Mouse (Mus musculus) embryonic facial prominence, embryonic 13.5 days (tissue): Measurements from ENCODE around the gene Naa11. TPM values are rescaled to one million over a fixed set of nuclear protein-coding genes. Genes with fewer than 3 reads are reported as not detected.

Source experiments
- ATAC-seq: fragments of 200-750 bp; cut with Nextera tagmentation; 2 replicates; pipeline ENCODE4 v1.8.0; 2017; ENCODE audit warnings: low read depth; ENCODE audit not compliant: insufficient number of reproducible peaks, insufficient read depth, low FRiP score, low TSS enrichment
- H3K27ac ChIP-seq: fragments of 300-500 bp; sonication (generic); 2 replicates; pipeline ENCODE4 v1.5.1; 2015; ENCODE audit warnings: moderate library complexity, mild to moderate bottlenecking, inconsistent platforms
- H3K27me3 ChIP-seq: fragments of 300-500 bp; sonication (generic); 2 replicates; pipeline ENCODE4 v1.6.1; 2015; ENCODE audit warnings: mild to moderate bottlenecking, inconsistent platforms
- H3K36me3 ChIP-seq: fragments of 300-500 bp; sonication (generic); 2 replicates; pipeline ENCODE4 v1.6.1; 2015; ENCODE audit warnings: mild to moderate bottlenecking, inconsistent platforms
- H3K4me1 ChIP-seq: fragments of 300-500 bp; sonication (generic); 2 replicates; pipeline ENCODE4 v1.6.1; 2015; ENCODE audit warnings: inconsistent platforms
- H3K4me2 ChIP-seq: fragments of 300-500 bp; sonication (generic); 2 replicates; pipeline ENCODE4 v1.6.1; 2015; ENCODE audit warnings: moderate library complexity, mild to moderate bottlenecking, inconsistent platforms
- H3K4me3 ChIP-seq: fragments of 300-500 bp; sonication (generic); 2 replicates; pipeline ENCODE4 v1.5.1; 2015; ENCODE audit warnings: mild to moderate bottlenecking, inconsistent platforms
- H3K9ac ChIP-seq: fragments of 300-500 bp; sonication (generic); 2 replicates; pipeline ENCODE4 v1.6.1; 2015; ENCODE audit warnings: mild to moderate bottlenecking, inconsistent platforms
- H3K9me3 ChIP-seq: fragments of 300-500 bp; sonication (generic); 2 replicates; pipeline ENCODE4 v1.6.1; 2016; ENCODE audit warnings: inconsistent platforms
- WGBS: fragments of 180-500 bp; shearing (Covaris S2); methylation state at CpG from one replicate; pipeline ENCODE4 v1.1.7; 2015; ENCODE audit warnings: mixed read lengths; 5-methylcytosine and 5-hydroxymethylcytosine counted together
- polyA plus RNA-seq: library from polyadenylated mRNA; unstranded; fragments of >200 nt; fragmentation: Nextera tagmentation; extraction: Ambion mirVana; gene quantifications from 2 replicates; pipeline ENCODE4 v1.2.1, GENCODE M21; 2015

Gene Naa11
- polyA plus RNA-seq, 1 experiment from 2014 or later, result not detected

DNA sequence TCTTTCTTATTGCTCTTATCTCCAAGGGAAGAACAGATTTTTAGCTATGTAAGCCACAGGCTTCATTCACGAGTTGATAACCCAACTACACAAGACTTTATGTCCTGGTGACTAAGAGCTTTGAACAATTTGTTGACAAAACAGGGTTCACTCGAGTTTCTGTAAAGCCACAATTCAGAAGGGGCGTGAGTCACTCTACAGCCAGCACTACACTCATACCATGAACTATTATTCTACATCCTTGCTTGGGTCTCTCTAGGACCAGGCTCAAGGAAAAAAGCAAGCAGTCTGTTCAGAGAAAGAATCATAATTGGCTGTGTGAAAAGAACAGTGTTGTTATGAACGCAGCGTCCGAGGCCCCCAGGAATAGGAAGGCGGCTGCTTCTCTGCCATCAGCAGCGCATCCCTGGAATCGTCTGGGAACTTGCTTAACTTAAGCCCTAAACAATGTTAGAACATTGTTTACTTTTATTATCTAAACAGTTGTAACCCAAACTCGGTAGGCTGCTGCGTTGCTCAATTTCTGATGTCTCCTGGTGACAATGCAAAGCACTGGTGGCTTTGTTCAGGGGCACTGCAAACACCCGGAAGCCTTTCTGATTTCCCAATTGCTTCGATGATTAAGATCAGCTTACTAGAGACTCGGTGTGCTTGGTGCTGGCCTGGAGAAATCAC, 9.5 kb downstream of the Naa11 start:
- Histone ChIP-seq H3K4me2 (no peak overlapping the region), H3K9me3 (no peaks in the 10 kb centered on the region), H3K27me3 (no peaks in the 10 kb centered on the region), H3K9ac (no peak overlapping the region), H3K27ac (no peak overlapping the region), H3K4me1 (no peaks in the 10 kb centered on the region), H3K36me3 (no peaks in the 10 kb centered on the region), H3K4me3 (no peak overlapping the region)
- 62% methylated on average over 14 of the region's 14 CpGs for WGBS
- no peak for ATAC-seq

DNA sequence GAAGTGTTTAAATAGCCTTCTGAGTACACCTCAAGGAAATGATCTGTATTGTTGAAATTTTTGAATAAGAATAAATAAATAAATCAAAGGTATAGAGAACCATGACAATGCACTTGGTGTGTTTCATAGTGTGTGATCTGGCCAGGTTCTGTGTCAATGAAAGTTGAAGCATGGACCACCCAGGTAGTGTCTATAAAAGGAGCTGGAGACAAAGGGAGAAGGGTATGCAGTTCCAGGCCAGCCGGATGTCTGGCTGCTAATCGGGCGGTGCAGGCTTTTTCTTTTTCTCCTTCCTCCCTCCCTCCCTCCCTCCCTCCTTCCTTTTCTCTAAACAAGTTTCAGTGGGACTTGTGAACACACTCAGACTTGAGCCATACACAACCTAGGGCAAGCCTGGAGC, 12.2 kb downstream of the Naa11 start:
- ATAC-seq, result no peak
- no peaks in the 10 kb centered on the region for H3K9me3 ChIP-seq
- no peaks in the 10 kb centered on the region for H3K27me3 ChIP-seq
- H3K4me3 ChIP-seq, result no peak overlapping the region
- H3K9ac ChIP-seq, result no peak overlapping the region
- no peak overlapping the region for H3K27ac ChIP-seq
- WGBS, result 30% methylated on average over 3 of the region's 3 CpGs
- no peaks in the 10 kb centered on the region for H3K4me1 ChIP-seq
- H3K36me3 ChIP-seq, result no peaks in the 10 kb centered on the region
- H3K4me2 ChIP-seq, result no peak overlapping the region

DNA sequence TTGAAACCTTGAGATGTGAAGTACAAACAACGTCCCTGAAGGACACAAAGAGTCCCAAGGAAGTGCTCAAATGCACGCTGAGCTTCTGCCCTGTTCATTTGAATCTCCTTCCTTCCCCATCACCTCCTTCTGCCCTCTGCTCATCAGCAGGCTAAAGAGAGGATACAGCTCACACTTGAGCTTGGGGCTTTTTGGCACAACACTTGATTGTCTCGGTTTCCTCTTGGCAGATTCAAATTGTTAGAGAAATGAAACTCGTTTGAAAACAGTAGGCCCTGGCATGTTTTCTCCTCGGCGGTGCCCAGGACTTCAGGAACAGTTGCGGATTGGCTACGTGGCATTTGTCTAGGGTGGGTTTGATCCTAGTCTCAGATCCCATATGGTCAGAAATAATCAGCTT, 27.4 kb downstream of the Naa11 start:
- Histone ChIP-seq H3K9ac (no peak overlapping the region), H3K9me3 (no peaks in the 10 kb centered on the region), H3K4me2 (no peak overlapping the region), H3K27ac (no peak overlapping the region), H3K4me3 (no peak overlapping the region), H3K27me3 (no peaks in the 10 kb centered on the region), H3K36me3 (no peaks in the 10 kb centered on the region), H3K4me1 (no peaks in the 10 kb centered on the region)
- WGBS, result 78% methylated on average over 8 of the region's 8 CpGs
- ATAC-seq, result no peak

DNA sequence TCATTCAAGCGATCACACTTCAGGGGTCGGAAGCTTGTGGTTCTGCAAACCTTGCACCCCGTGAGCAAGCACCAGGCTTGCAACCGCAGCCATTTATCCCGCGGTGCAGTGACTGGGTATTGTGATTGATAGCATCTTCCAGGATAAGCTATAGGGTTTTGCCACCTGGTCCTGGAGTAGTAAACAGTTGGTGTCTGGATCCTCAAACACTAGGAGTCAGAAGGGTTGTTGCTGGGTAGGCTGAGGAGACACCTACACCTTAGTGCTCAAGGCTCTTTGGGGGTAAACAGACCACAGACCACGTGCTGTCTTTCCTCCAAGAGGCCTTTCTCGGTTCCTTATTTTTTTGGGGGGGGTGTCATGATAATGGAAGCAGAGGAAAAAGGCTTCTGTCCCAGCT, 27.9 kb downstream of the Naa11 start:
- H3K9ac ChIP-seq, result no peak overlapping the region
- 70% methylated on average over 8 of the region's 8 CpGs for WGBS
- no peak overlapping the region for H3K27ac ChIP-seq
- H3K9me3 ChIP-seq, result no peaks in the 10 kb centered on the region
- H3K4me3 ChIP-seq, result no peak overlapping the region
- no peak overlapping the region for H3K4me2 ChIP-seq
- H3K27me3 ChIP-seq, result no peaks in the 10 kb centered on the region
- ATAC-seq, result no peak
- H3K36me3 ChIP-seq, result no peaks in the 10 kb centered on the region
- H3K4me1 ChIP-seq, result no peaks in the 10 kb centered on the region

DNA sequence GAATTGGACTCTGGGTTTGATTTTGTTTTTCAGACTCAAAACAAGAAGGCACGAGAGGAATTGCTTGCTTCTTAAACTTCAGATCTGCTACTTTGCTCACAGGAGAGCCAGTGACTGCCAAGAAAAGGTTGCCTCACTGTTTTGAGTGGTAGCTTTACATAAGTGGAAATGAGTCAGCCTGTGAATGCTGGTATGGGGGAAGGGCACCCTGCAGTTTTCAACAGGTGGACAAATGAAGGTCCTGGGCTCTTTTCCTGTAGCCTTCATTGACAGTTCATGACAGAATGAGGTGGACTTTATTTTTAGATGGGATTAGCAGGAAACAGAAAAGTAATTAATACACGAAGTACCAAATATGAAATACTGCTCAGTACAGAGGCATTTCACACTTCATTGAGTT, 29.6 kb downstream of the Naa11 start:
- no peaks in the 10 kb centered on the region for H3K9me3 ChIP-seq
- ATAC-seq, result no peak

DNA sequence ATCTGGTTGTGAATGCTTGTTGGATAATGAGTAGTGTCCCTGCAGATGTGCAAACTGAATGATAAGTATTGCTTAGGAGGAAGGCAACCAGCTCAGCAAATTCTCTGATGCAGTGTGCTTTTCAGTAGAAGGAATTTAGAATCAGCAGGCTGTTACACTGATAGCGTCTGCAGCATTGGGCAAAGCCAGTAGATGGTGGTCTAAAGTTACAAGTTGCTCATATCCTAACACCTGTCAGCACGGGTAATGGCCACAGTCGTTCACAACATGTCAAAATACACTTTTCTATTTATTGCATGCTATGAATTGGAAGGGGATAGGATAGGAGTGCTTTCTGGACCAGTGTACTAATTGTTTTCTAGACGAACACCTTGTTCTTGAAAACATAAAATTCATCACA, 33.1 kb downstream of the Naa11 start:
- Histone ChIP-seq H3K27me3 (no peaks in the 10 kb centered on the region), H3K9me3 (no peaks in the 10 kb centered on the region), H3K36me3 (no peaks in the 10 kb centered on the region), H3K27ac (no peak overlapping the region), H3K4me2 (no peak overlapping the region), H3K9ac (no peak overlapping the region), H3K4me1 (no peaks in the 10 kb centered on the region), H3K4me3 (no peak overlapping the region)
- ATAC-seq, result no peak
- 72% methylated on average over 4 of the region's 4 CpGs for WGBS

More for the DNA sequence above, 29.6 kb downstream of the Naa11 start:
- H3K9ac ChIP-seq, result no peak overlapping the region
- no peak overlapping the region for H3K27ac ChIP-seq
- no peaks in the 10 kb centered on the region for H3K4me1 ChIP-seq
- WGBS, result 65% methylated on average over 2 of the region's 2 CpGs
- H3K4me3 ChIP-seq, result no peak overlapping the region
- no peak overlapping the region for H3K4me2 ChIP-seq
- no peaks in the 10 kb centered on the region for H3K27me3 ChIP-seq
- no peaks in the 10 kb centered on the region for H3K36me3 ChIP-seq

DNA sequence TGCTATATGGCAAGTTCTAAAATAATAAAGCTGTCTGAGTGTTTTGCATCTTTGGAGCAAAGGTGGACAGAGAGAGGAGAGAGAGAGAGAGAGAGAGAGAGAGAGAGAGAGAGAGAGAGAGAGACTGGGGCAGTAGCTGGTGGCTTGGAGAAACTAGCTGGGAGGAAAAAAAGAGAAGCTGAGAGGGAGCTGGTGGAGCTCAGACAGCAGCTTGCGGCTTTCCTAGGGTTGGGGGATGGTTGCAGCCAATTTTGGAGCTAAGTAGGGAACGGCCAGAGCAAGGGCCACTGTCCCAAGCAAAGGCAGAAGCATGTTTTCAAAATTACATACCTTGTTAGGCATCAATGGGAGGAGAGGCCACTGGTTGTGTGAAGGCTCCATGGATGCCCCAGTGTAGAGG, 36.0 kb downstream of the Naa11 start:
- Histone ChIP-seq H3K9ac (no peak overlapping the region), H3K4me3 (no peak overlapping the region), H3K36me3 (no peaks in the 10 kb centered on the region), H3K9me3 (no peaks in the 10 kb centered on the region), H3K27ac (no peak overlapping the region), H3K4me2 (no peak overlapping the region), H3K27me3 (no peaks in the 10 kb centered on the region), H3K4me1 (no peaks in the 10 kb centered on the region)
- no peak for ATAC-seq
- WGBS, result 54% methylated on average over 2 of the region's 2 CpGs

DNA sequence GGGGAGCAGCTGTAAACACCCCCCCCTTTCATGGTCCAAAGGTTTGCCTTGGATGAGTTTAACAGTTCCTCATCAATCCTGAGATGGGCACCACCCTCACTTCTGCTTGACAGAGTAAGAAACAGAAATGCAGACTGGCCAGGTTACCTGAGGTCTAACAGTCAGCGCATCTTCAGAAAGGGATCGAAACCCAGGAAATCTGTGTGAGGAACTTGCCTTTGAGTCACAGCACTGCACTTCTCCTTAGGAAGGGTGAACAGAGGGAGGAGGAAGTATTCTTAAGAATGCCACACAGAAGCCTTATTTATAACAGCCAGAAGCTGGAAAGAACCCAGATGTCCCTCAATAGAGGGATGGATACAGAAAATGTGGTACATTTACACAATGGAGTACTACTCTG, 37.0 kb downstream of the Naa11 start:
- no peak for ATAC-seq
- no peak overlapping the region for H3K27ac ChIP-seq
- no peak overlapping the region for H3K4me2 ChIP-seq
- H3K27me3 ChIP-seq, result no peaks in the 10 kb centered on the region
- no peaks in the 10 kb centered on the region for H3K36me3 ChIP-seq
- WGBS, result 95% methylated on average over 2 of the region's 2 CpGs
- no peak overlapping the region for H3K9ac ChIP-seq
- H3K4me1 ChIP-seq, result no peaks in the 10 kb centered on the region
- no peak overlapping the region for H3K4me3 ChIP-seq
- no peaks in the 10 kb centered on the region for H3K9me3 ChIP-seq

DNA sequence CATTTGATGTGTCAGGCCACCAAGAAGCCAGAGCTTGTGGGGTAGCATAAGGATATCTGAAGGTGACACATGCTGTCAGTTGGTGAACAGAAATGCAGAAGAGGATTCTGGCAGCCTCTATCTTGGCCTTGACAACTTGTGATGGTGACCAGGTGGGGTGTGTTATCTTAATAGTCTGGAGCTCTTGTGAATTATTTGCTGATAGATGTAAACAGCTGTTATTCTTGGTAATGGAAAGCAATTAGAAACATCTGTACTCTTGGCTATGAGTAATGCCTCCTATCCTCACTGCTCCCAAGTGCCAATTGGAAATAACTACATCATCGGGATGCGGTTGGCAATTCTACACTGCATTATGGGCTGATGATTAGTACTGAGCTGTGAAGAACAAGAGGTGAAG, 43.4 kb downstream of the Naa11 start:
- Histone ChIP-seq H3K9me3 (no peaks in the 10 kb centered on the region), H3K36me3 (no peaks in the 10 kb centered on the region), H3K27me3 (no peaks in the 10 kb centered on the region), H3K9ac (no peak overlapping the region), H3K4me1 (no peaks in the 10 kb centered on the region), H3K27ac (no peak overlapping the region), H3K4me2 (no peak overlapping the region), H3K4me3 (no peak overlapping the region)
- no peak for ATAC-seq
- WGBS, result 66% methylated on average over 2 of the region's 2 CpGs

DNA sequence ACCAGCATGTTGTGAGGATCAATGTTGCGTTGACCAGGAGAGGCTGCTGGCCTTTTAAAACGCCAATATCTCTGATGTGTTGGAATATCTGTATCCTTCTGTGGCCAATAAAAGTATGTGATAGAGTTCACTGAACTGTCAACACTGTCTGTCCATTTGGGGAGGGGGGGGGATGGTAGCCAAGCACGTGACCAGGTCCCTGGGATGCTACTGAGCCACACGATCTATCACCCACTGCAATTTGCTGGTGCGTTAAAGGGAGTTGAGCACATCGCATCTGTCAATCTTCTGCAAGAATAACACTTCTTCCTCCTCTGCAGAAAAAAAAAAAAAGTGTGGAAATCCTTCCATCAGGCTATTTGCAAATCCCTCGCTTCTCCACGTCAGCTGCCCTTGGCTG, 43.9 kb downstream of the Naa11 start:
- H3K27me3 ChIP-seq, result no peaks in the 10 kb centered on the region
- H3K36me3 ChIP-seq, result no peaks in the 10 kb centered on the region
- no peak for ATAC-seq
- no peak overlapping the region for H3K4me2 ChIP-seq
- no peak overlapping the region for H3K4me3 ChIP-seq
- no peak overlapping the region for H3K27ac ChIP-seq
- H3K9me3 ChIP-seq, result no peaks in the 10 kb centered on the region
- no peaks in the 10 kb centered on the region for H3K4me1 ChIP-seq
- 83% methylated on average over 8 of the region's 8 CpGs for WGBS
- H3K9ac ChIP-seq, result no peak overlapping the region

DNA sequence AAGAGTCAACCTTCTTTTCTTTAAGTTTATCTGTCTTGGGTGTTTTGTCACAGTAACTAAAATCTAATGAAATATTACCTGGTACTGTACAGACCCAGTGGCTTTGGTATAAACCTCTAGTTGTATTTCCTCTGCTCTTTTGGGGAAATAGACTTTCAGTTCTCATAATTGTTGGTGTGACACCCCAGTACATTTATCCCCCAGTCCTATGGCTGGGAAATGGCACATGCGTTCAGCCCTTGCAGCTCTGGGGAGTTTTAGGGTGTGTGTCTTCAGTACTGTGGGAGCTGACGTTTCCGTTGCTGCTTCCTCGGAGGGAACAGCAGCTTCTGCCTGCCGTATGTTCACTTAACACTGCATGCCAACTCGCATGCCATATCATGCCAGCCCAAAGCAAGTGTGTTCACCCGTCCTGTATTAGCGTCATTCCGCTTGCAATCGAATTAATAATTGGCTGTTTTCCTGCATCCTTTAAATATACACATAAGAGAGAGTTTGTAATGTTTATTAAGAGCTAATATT, 46.4 kb downstream of the Naa11 start:
- Histone ChIP-seq H3K4me1 (no peaks in the 10 kb centered on the region), H3K9ac (no peak overlapping the region), H3K9me3 (no peaks in the 10 kb centered on the region), H3K36me3 (no peaks in the 10 kb centered on the region), H3K4me2 (no peak overlapping the region), H3K4me3 (no peak overlapping the region), H3K27ac (no peak overlapping the region), H3K27me3 (no peaks in the 10 kb centered on the region)
- WGBS, result 86% methylated on average over 10 of the region's 10 CpGs
- ATAC-seq, result no peak

DNA sequence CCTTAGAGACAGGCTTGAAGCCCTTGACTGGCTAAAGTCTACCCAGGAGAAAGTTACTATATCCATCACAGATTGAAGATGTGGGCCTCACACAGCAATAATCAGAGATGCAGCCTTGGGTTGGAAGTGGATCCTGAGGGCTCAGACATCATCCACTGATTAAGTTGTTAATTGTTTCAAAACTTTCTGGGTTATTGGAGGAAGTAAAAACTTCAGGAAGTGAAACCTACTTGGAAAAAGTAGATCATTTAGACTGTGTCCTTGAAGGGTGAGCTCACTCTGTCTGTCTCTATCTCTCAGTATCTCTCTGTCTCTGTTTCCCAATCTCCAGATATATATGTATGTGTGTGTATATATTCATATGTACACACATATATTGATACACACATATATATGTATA, 47.0 kb downstream of the Naa11 start:
- H3K9ac ChIP-seq, result no peak overlapping the region
- no peaks in the 10 kb centered on the region for H3K4me1 ChIP-seq
- no peaks in the 10 kb centered on the region for H3K36me3 ChIP-seq
- no peaks in the 10 kb centered on the region for H3K27me3 ChIP-seq
- no peak for ATAC-seq
- no peak overlapping the region for H3K27ac ChIP-seq
- no peak overlapping the region for H3K4me2 ChIP-seq
- H3K4me3 ChIP-seq, result no peak overlapping the region
- H3K9me3 ChIP-seq, result no peaks in the 10 kb centered on the region
